Mouse (Mus musculus): ENCODE measurements around the gene Tm6sf2. TPM values are rescaled to one million over a fixed set of nuclear protein-coding genes. Genes with fewer than 3 reads are reported as not detected.
A peak's percentile ranks its signal among the peaks of the same experiment; 100 is the strongest.

The Tm6sf2 gene
- polyA plus RNA-seq, 1 experiment from 2014 or later, result 3.8 TPM

DNA sequence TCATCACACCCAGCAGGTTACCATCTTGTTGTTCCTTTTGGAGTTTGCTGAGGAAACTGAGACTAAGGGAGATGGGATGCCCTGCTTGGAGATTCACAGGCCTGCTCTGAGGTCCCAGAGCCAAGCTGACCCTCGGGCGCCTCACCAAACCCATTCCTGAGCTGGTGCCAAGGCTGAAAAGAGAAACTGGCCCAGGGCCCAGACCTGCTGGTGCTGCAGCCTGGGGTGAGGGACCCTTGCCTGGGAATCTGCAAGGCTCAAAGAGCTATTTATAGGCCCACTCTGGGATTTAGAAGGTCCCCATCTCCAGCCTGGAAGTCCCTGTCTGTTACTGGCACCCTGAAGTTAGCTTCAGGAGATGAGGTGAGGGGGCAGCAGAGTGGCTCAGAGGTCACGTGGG lies 55.7 kb downstream of the Tm6sf2 start:
- Histone ChIP-seq H3K27me3 (replicated peaks; ENCODE audit: insufficient read depth, low read length) (no peaks in the 10 kb centered on the region), H3K27ac (ENCODE audit: low read length) (no peak overlapping the region), H3K4me2 (replicated peaks; ENCODE audit: low read depth, low read length) (no peak overlapping the region), H3K4me3 (ENCODE audit: low read depth, low read length) (no peak overlapping the region), H3K36me3 (ENCODE audit: insufficient read depth, low read length) (no peaks in the 10 kb centered on the region), H3K9me3 (ENCODE audit: low read length) (no peaks in the 10 kb centered on the region), H3K9ac (replicated peaks; ENCODE audit: low read depth) (no peak overlapping the region), H3K4me1 (ENCODE audit: insufficient read depth, low read depth, low read length) (no peaks in the 10 kb centered on the region)
- ATAC-seq, result no peak
- DNase-seq (ENCODE audit: low spot score), result no peak
- no peak for TF ChIP-seq EP300 (IDR thresholded peaks at IDR 0.05)
- no peak for TF ChIP-seq CTCF (IDR thresholded peaks at IDR 0.05)
- WGBS, result 54% methylated on average over 3 of the region's 3 CpGs

DNA sequence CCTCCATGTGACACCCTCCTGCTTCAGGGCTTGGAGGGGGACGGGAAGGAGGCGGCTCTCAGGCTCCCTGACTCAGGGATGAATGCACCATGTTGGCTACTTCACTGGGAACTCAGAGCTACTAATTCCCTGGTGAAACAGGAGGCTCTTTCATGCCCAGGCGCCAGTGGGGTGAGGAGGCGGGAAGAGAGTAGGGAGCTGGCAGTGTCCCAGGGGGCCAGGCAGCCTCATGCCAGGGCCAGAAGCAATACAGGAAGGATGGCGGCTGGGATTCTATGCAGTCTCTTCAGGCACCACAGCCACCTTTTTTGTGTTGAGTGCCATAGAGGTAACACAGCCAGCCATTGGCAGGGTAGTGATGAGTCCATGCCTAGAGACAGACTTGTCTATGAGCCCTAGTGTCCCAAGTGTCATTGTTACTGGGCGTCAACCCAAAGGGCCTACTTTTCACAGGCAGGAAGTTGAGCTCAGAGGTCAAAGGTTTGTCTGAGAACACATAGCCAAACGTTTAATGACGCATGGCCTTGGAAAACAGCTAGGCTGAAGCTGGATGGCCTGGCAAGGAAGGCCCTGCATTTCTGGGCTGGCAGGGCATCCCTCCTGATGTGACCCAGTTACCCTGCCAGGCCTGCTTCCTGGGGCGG lies 56.7 kb downstream of the Tm6sf2 start:
- Histone ChIP-seq H3K27me3 (replicated peaks; ENCODE audit: insufficient read depth, low read length) (no peaks in the 10 kb centered on the region), H3K4me3 (ENCODE audit: low read depth, low read length) (no peak overlapping the region), H3K4me1 (ENCODE audit: insufficient read depth, low read depth, low read length) (no peaks in the 10 kb centered on the region), H3K4me2 (replicated peaks; ENCODE audit: low read depth, low read length) (no peak overlapping the region), H3K9me3 (ENCODE audit: low read length) (no peaks in the 10 kb centered on the region), H3K36me3 (ENCODE audit: insufficient read depth, low read length) (no peaks in the 10 kb centered on the region), H3K27ac (ENCODE audit: low read length) (peak overlapping the region; percentile 35; the same call in 1 of the 2 replicates), H3K9ac (replicated peaks; ENCODE audit: low read depth) (no peak overlapping the region)
- WGBS, result 47% methylated on average over 9 of the region's 9 CpGs
- TF ChIP-seq CTCF (IDR thresholded peaks at IDR 0.05), result no peak
- TF ChIP-seq EP300 (IDR thresholded peaks at IDR 0.05), result no peak
- ATAC-seq (peak; percentile 51), DNase-seq (ENCODE audit: low spot score) (peak; percentile 59)

Small RNA genes within 50 kb of the gene (microRNA-seq; reads per million reads assigned to microRNA genes)
- gene Mir7066, result not detected

Other genes starting within 250 kb of the Tm6sf2 start
- 15.9 and 17.0 TPM in 2 replicates for gene Pbx4, start 240.4 kb upstream of the Tm6sf2 start, polyA plus RNA-seq (2015; fragmentation: Nextera tagmentation; extraction: Ambion mirVana)
- gene Cilp2, start 185.2 kb upstream of the Tm6sf2 start, polyA plus RNA-seq (2015; fragmentation: Nextera tagmentation; extraction: Ambion mirVana), result 0.17 and 0.36 TPM in 2 replicates
- 1.9 and 2.3 TPM in 2 replicates for gene Tssk6, start 170.7 kb upstream of the Tm6sf2 start, polyA plus RNA-seq (2015; fragmentation: Nextera tagmentation; extraction: Ambion mirVana)
- gene Ndufa13, start 170.4 kb upstream of the Tm6sf2 start, polyA plus RNA-seq (2015; fragmentation: Nextera tagmentation; extraction: Ambion mirVana), result 165 and 177 TPM in 2 replicates
- gene Yjefn3, start 170.2 kb upstream of the Tm6sf2 start, polyA plus RNA-seq (2015; fragmentation: Nextera tagmentation; extraction: Ambion mirVana), result 2.1 and 3.4 TPM in 2 replicates
- gene Gatad2a, start 76.5 kb upstream of the Tm6sf2 start, polyA plus RNA-seq (2015; fragmentation: Nextera tagmentation; extraction: Ambion mirVana), result 40.9 and 41.8 TPM in 2 replicates
- gene Mau2, start 30.2 kb upstream of the Tm6sf2 start, polyA plus RNA-seq (2015; fragmentation: Nextera tagmentation; extraction: Ambion mirVana), result 37.1 and 37.2 TPM in 2 replicates
- gene Sugp1, start 30.1 kb upstream of the Tm6sf2 start, polyA plus RNA-seq (2015; fragmentation: Nextera tagmentation; extraction: Ambion mirVana), result 25.4 and 27.3 TPM in 2 replicates
- gene Hapln4, start 10.5 kb downstream of the Tm6sf2 start, polyA plus RNA-seq (2015; fragmentation: Nextera tagmentation; extraction: Ambion mirVana), result not detected in 2 replicates
- gene Ncan, start 47.9 kb downstream of the Tm6sf2 start, polyA plus RNA-seq (2015; fragmentation: Nextera tagmentation; extraction: Ambion mirVana), result 0.05 and 0.06 TPM in 2 replicates
- gene Nr2c2ap, start 58.4 kb downstream of the Tm6sf2 start, polyA plus RNA-seq (2015; fragmentation: Nextera tagmentation; extraction: Ambion mirVana), result 27.8 and 32.0 TPM in 2 replicates
- gene Rfxank, start 66.2 kb downstream of the Tm6sf2 start, polyA plus RNA-seq (2015; fragmentation: Nextera tagmentation; extraction: Ambion mirVana), result 11.9 and 12.7 TPM in 2 replicates
- gene Borcs8, start 66.6 kb downstream of the Tm6sf2 start, polyA plus RNA-seq (2015; fragmentation: Nextera tagmentation; extraction: Ambion mirVana), result 33.4 and 34.2 TPM in 2 replicates
- gene Mef2b, start 66.8 kb downstream of the Tm6sf2 start, polyA plus RNA-seq (2015; fragmentation: Nextera tagmentation; extraction: Ambion mirVana), result 0.11 and 0.29 TPM in 2 replicates
- gene Tmem161a, start 99.4 kb downstream of the Tm6sf2 start, polyA plus RNA-seq (2015; fragmentation: Nextera tagmentation; extraction: Ambion mirVana), result 45.0 and 45.8 TPM in 2 replicates
- 4.0 and 4.3 TPM in 2 replicates for gene Slc25a42, start 139.4 kb downstream of the Tm6sf2 start, polyA plus RNA-seq (2015; fragmentation: Nextera tagmentation; extraction: Ambion mirVana)
- gene Sugp2, start 161.3 kb downstream of the Tm6sf2 start, polyA plus RNA-seq (2015; fragmentation: Nextera tagmentation; extraction: Ambion mirVana), result 12.3 and 13.6 TPM in 2 replicates
- 10.4 and 11.9 TPM in 2 replicates for gene Armc6, start 161.5 kb downstream of the Tm6sf2 start, polyA plus RNA-seq (2015; fragmentation: Nextera tagmentation; extraction: Ambion mirVana)
- gene Homer3, start 209.9 kb downstream of the Tm6sf2 start, polyA plus RNA-seq (2015; fragmentation: Nextera tagmentation; extraction: Ambion mirVana), result 54.1 and 61.1 TPM in 2 replicates
- gene Ddx49, start 229.6 kb downstream of the Tm6sf2 start, polyA plus RNA-seq (2015; fragmentation: Nextera tagmentation; extraction: Ambion mirVana), result 29.9 and 32.5 TPM in 2 replicates
- 266 and 297 TPM in 2 replicates for gene Cope, start 229.6 kb downstream of the Tm6sf2 start, polyA plus RNA-seq (2015; fragmentation: Nextera tagmentation; extraction: Ambion mirVana)
- gene Cers1, start 242.9 kb downstream of the Tm6sf2 start, polyA plus RNA-seq (2015; fragmentation: Nextera tagmentation; extraction: Ambion mirVana), result 0.63 and 1.6 TPM in 2 replicates

Data from lung, postnatal 0 days (tissue).